Mouse (Mus musculus) granulocyte monocyte progenitor cell, adult 5-6 weeks (primary cell): ENCODE results near the gene Klhl6. TPM values are rescaled to one million over a fixed set of nuclear protein-coding genes. Genes with fewer than 3 reads are reported as not detected.

ENCODE experiments used
- ATAC-seq: replicated peaks from 2 replicates; pipeline ENCODE4 v1.8.0; 2016; ENCODE audit warnings: mild to moderate bottlenecking, moderate TSS enrichment, inconsistent platforms; ENCODE audit not compliant: poor library complexity, severe bottlenecking
- total RNA-seq, 2 experiments: library from RNA; stranded (forward) in 1 of 2; stranded (reverse) in 1 of 2; fragments of 200-712, 200-1000 nt in 1 of 2; fragments of >200 nt in 1 of 2; fragmentation: Nextera tagmentation in 1 of 2; gene quantifications; 2 replicates each; pipeline ENCODE4 v1.2.3; 2014 to 2017

Gene Klhl6
- total RNA-seq, 2 experiments from 2014 or later, result 57.2 to 87.3 TPM

- ATAC-seq, result peak; percentile 21
These were observed 10.0 kb downstream of the Klhl6 start for GRCm38 (mm10) chr16:19972736-19973350.

- ATAC-seq, result peak; percentile 72
These were observed 13.3 kb downstream of the Klhl6 start for GRCm38 (mm10) chr16:19969506-19969905.

DNA sequence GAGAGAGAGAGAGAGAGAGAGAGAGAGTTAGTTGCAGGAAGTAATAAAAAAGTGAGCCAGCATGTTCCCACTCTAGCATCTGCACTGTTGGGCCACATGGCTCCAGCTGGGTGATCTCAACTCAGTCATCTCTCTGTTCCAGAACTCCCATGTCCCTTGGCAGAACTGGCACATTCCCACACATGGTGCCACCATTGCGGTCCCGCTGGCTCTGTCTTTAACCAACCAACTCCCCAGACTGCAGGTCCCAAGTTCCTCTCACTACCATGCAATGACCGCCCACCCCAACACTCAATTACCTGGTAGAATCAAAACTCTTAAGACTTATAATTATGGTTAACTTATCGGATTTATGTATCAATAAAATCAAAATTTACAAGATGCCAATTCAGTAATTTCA, 14.2 kb downstream of the Klhl6 start:
- no peak for ATAC-seq

DNA sequence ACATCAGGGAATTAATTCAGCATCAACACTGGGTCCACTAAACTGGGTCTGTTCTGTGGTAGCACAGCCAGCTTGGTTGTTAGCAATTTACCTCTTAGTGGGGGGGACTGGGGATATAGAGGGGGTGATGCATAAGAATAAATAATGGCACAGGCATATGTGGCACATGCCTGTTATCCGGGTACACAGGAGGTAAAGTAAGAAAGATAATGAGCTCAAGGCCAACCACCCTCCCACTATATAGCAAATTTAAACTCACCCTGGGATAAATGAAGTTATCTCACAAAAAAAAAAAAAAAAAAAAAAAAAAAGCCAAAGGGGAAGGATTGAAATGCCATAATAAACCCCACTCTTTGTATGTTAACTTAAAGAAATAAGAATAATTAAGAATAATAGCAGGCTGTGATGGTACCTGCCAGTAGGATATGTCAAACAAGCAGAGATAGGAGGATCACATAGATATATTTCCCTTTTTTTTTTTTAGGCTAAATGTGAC, 14.9 kb downstream of the Klhl6 start:
- no peak for ATAC-seq

DNA sequence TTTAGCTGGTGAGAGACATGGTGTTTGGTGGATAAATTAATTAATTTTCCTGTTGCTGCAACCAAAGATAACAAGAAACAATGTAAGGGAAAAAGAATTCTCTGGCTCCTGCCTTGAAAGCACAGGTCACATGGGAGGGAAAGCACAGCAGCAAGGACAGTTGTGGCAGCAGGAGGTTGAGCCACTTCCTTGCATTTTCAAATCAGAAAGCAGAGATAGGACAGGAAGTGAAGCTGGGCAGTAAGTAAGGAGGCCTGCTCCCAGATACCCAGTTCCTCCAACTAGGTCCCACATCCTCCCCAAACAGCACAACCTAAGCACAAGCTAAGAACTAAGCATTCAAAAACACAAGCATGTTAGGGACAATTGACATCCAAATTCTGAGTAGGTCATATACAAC, 15.9 kb downstream of the Klhl6 start:
- peak; percentile 67 for ATAC-seq

GRCm38 (mm10) chr16:19966437-19966836, 16.4 kb downstream of the Klhl6 start:
- no peak for ATAC-seq

DNA sequence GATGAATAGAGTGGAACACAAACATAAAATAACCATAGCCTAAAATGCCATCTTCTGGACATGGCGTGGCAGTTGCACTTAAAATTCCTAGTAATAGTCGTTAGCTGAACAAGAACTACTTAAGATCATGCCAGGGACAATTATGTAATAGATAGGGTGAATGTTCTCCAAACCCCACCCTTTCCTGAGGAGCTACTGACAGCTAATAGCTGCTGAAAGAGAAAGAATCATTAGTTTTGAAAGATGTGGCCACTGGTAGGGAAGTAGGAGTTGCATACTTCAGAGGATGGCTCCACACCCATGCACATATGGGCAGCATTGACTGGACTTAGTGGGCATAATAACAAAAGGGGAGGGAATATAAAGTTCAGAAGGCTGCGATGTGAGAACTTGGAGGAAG, 19.9 kb downstream of the Klhl6 start:
- peak; percentile 87 for ATAC-seq

DNA sequence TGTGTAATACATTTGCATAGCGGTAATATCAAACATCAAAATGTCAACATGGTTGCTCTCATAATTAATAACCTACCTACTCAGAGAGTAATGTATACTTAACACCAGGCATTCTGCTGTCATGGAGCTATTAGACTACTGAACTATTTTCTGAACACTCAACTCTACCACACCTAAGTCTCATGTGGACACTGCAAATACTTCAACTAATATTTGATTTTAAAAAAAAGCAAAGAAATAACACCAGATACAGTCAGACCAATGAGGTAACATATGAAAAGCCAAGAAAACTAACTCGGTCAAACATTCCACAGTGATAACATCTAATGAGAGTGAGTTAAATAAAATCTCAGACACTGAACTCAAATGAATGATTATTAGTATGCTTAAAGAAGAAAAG, 21.8 kb downstream of the Klhl6 start:
- no peak for ATAC-seq

GRCm38 (mm10) chr16:19960407-19961058, 22.3 kb downstream of the Klhl6 start:
- ATAC-seq, result no peak

- no peak for ATAC-seq
These were observed 25.8 kb downstream of the Klhl6 start for GRCm38 (mm10) chr16:19957051-19957450.

GRCm38 (mm10) chr16:19947336-19947735, 35.5 kb downstream of the Klhl6 start:
- ATAC-seq, result no peak

- no peak for ATAC-seq
These were observed 36.1 kb downstream of the Klhl6 start for GRCm38 (mm10) chr16:19946578-19947298.

GRCm38 (mm10) chr16:19920823-19921222, 62.0 kb downstream of the Klhl6 start:
- ATAC-seq, result 0 out of 2 replicates have a peak, but pooled peaks have one; percentile 17

GRCm38 (mm10) chr16:19918286-19918685, 64.6 kb downstream of the Klhl6 start:
- ATAC-seq, result no peak

DNA sequence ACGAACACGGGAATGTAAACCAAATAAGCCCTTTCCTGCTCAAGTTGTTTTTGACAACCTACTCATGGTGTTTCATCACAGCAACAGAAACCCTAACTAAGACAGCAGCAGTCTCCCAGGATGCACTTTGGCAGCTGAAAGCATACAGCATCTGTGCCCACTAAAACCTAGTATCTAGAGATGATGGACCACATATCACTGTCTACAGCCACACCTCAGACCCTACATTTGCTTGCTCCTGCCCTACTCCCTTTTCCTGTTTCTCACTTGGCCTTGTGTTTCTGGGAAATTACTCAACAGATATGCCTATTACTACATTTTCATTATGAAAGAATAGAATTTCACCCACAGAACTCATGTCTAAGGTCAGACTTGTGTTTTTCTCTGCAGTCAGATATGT, 70.3 kb downstream of the Klhl6 start:
- peak; percentile 83 for ATAC-seq

- peak; percentile 33; the same call in 1 of the 2 replicates for ATAC-seq
These were observed 74.5 kb downstream of the Klhl6 start for GRCm38 (mm10) chr16:19908291-19908690.

GRCm38 (mm10) chr16:19907103-19907502, 75.7 kb downstream of the Klhl6 start:
- ATAC-seq, result peak; percentile 77

- no peak for ATAC-seq
These were observed 77.9 kb downstream of the Klhl6 start for GRCm38 (mm10) chr16:19904734-19905479.

GRCm38 (mm10) chr16:19903792-19904191, 79.0 kb downstream of the Klhl6 start:
- ATAC-seq, result no peak
